Mouse (Mus musculus): ENCODE measurements around the gene Chd2. TPM values are rescaled to one million over a fixed set of nuclear protein-coding genes. Genes with fewer than 3 reads are reported as not detected.

Gene Chd2
- polyA plus RNA-seq, 1 experiment, result 5.8 TPM

DNA sequence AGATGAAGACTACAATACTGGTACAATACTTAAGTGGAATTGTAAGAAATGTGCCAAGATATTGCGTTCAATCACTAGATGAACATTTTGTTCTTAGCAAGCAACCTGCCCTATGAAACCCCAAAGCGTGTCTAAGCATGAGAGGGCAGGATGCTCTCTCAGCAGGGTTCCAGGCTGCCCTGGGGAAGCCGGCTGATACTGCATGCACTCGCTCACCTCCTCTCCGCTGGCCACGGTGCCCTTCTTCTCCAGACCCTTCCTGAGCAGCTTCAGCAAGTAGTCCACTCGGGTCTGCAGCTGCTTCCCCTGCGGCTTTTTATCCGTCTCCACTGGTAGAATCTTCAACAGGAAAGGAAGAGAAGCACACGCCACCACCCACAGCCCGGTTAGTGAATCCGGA is 87.5 kb downstream of the Chd2 start:
- H3ac ChIP-seq (ENCODE audit: control insufficient read depth, insufficient read length, low read depth), result no peak overlapping the region
- peaks cover 95% of the 10 kb centered on the region for H3K36me3 ChIP-seq (ENCODE audit: control insufficient read depth, insufficient read depth)

DNA sequence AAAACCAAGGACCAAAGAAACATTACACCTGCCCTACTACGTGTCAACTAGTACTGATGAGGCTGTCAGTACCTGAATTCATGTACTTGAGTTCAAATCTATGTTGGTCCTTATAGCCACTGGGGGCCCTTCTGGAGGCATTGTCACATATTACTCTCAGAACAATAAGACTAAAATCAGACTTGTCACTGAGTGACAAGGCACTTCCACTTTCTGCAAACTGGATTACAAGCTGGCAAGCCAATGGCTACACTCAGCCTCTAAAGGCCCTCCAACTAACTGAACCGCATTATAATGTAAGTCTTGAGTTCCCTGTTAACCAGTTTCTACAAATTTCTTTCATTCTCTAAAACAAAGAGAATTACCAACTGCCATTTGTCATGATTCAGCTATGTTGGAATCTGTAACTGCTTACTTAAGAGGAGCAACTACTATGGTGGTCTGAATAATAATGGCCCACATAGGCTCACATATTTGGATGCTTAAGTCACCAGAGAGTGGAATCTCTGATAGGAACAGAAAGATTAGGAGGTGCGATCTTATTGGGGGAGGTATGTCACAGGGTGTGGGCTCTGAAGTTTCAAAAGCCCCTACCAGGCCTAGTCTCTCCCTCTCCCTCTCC is 89.3 kb downstream of the Chd2 start:
- Histone ChIP-seq H3K4me3 (ENCODE audit: insufficient read depth, poor library complexity, severe bottlenecking) (no peak overlapping the region), H3K79me3 (ENCODE audit: low read depth) (peaks cover 2% of the 10 kb centered on the region), H3K36me3 (ENCODE audit: control insufficient read depth, insufficient read depth) (peaks cover 95% of the 10 kb centered on the region), H3K27me3 (ENCODE audit: control insufficient read depth, insufficient read depth, insufficient read length) (no peaks in the 10 kb centered on the region), H3ac (ENCODE audit: control insufficient read depth, insufficient read length, low read depth) (no peak overlapping the region), H3K79me2 (ENCODE audit: control insufficient read depth, insufficient read depth) (peaks cover 4% of the 10 kb centered on the region)
- TF ChIP-seq USF1 (IDR thresholded peaks at IDR 0.05; ENCODE audit: low read depth), result no peak
- no peak for TF ChIP-seq MAX (IDR thresholded peaks at IDR 0.05)
- no peak for TF ChIP-seq MYOD1 (IDR thresholded peaks at IDR 0.05; ENCODE audit: control insufficient read depth, insufficient read length, low read depth)
- no peak for TF ChIP-seq FOSL1 (IDR thresholded peaks at IDR 0.05; ENCODE audit: insufficient read depth, low read length, poor library complexity, severe bottlenecking)
- no peak for TF ChIP-seq CTCF (IDR thresholded peaks at IDR 0.05; ENCODE audit: control insufficient read depth, insufficient read depth, insufficient read length)
- TF ChIP-seq MYOG (IDR thresholded peaks at IDR 0.05; ENCODE audit: control insufficient read depth, extremely low read depth, insufficient read length), result no peak
- TF ChIP-seq CEBPB (IDR thresholded peaks at IDR 0.05; ENCODE audit: low read depth), result no peak

More for the DNA sequence above, 87.5 kb downstream of the Chd2 start:
- Histone ChIP-seq H3K27me3 (ENCODE audit: control insufficient read depth, insufficient read depth, insufficient read length) (no peaks in the 10 kb centered on the region), H3K4me3 (ENCODE audit: insufficient read depth, poor library complexity, severe bottlenecking) (no peak overlapping the region), H3K79me3 (ENCODE audit: low read depth) (peaks cover 4% of the 10 kb centered on the region), H3K79me2 (ENCODE audit: control insufficient read depth, insufficient read depth) (peaks cover 21% of the 10 kb centered on the region)
- TF ChIP-seq FOSL1 (IDR thresholded peaks at IDR 0.05; ENCODE audit: insufficient read depth, low read length, poor library complexity, severe bottlenecking) (no peak), CTCF (IDR thresholded peaks at IDR 0.05; ENCODE audit: control insufficient read depth, insufficient read depth, insufficient read length) (no peak), CEBPB (IDR thresholded peaks at IDR 0.05; ENCODE audit: low read depth) (no peak), MAX (IDR thresholded peaks at IDR 0.05) (no peak)

DNA sequence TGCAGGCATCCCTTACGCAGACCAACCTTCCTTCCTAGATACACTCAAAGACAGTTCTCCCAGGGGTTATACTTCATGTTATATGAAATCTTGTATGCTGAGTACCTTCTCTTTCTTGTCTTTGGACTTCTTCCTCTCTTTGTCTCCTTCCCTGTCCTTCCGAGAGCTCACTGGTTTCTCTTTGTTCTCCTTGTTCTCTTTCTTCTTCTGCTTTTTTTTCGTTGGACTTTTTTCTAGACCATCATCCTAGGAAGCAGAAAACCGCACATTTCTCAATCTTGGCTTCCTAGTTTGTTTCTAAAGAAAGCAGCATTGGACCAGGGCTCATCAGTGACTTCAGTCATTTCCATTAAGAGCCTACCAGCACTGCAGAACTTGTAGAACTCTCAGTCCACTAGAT is 90.0 kb downstream of the Chd2 start:
- TF ChIP-seq FOSL1 (IDR thresholded peaks at IDR 0.05; ENCODE audit: insufficient read depth, low read length, poor library complexity, severe bottlenecking), result no peak
- no peak for TF ChIP-seq CTCF (IDR thresholded peaks at IDR 0.05; ENCODE audit: control insufficient read depth, insufficient read depth, insufficient read length)
- TF ChIP-seq CEBPB (IDR thresholded peaks at IDR 0.05; ENCODE audit: low read depth), result no peak
- TF ChIP-seq MYOG (IDR thresholded peaks at IDR 0.05; ENCODE audit: control insufficient read depth, extremely low read depth, insufficient read length), result no peak

GRCm38 (mm10) chr7:73442246-73442645 is 99.4 kb downstream of the Chd2 start:
- Histone ChIP-seq H3K79me2 (ENCODE audit: control insufficient read depth, insufficient read depth) (no peaks in the 10 kb centered on the region), H3K27me3 (ENCODE audit: control insufficient read depth, insufficient read depth, insufficient read length) (no peaks in the 10 kb centered on the region), H3K36me3 (ENCODE audit: control insufficient read depth, insufficient read depth) (peaks cover 89% of the 10 kb centered on the region), H3K4me3 (ENCODE audit: insufficient read depth, poor library complexity, severe bottlenecking) (no peak overlapping the region), H3ac (ENCODE audit: control insufficient read depth, insufficient read length, low read depth) (no peak overlapping the region), H3K79me3 (ENCODE audit: low read depth) (no peaks in the 10 kb centered on the region)
- TF ChIP-seq MYOD1 (IDR thresholded peaks at IDR 0.05; ENCODE audit: control insufficient read depth, insufficient read length, low read depth) (no peak), USF1 (IDR thresholded peaks at IDR 0.05; ENCODE audit: low read depth) (no peak), FOSL1 (IDR thresholded peaks at IDR 0.05; ENCODE audit: insufficient read depth, low read length, poor library complexity, severe bottlenecking) (no peak), MYOG (IDR thresholded peaks at IDR 0.05; ENCODE audit: control insufficient read depth, extremely low read depth, insufficient read length) (no peak), CEBPB (IDR thresholded peaks at IDR 0.05; ENCODE audit: low read depth) (no peak)

More for the DNA sequence above, 90.0 kb downstream of the Chd2 start:
- Histone ChIP-seq H3K4me3 (ENCODE audit: insufficient read depth, poor library complexity, severe bottlenecking) (no peak overlapping the region), H3K36me3 (ENCODE audit: control insufficient read depth, insufficient read depth) (peaks cover 96% of the 10 kb centered on the region), H3ac (ENCODE audit: control insufficient read depth, insufficient read length, low read depth) (no peak overlapping the region), H3K27me3 (ENCODE audit: control insufficient read depth, insufficient read depth, insufficient read length) (no peaks in the 10 kb centered on the region), H3K79me2 (ENCODE audit: control insufficient read depth, insufficient read depth) (no peaks in the 10 kb centered on the region), H3K79me3 (ENCODE audit: low read depth) (peaks cover 2% of the 10 kb centered on the region)

DNA sequence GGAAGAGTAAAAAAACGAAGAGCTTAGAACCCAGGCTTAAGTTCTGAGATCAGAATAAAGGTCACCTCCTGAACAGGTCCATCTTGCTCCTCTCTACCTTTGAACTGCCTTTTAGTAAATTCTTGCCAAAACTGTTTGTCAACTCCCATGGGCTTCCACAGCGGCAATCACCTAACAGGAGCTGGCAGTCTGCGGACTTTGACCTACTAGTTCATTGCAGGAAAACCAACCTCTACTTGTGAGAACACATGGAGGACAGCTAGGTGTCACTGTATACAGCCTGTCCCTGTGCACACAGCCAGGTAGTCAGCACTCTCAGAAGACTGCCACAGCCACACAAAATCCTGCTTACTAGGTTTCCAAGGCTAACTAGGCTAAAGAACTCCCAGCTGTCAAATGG is 99.8 kb downstream of the Chd2 start:
- TF ChIP-seq USF1 (IDR thresholded peaks at IDR 0.05; ENCODE audit: low read depth) (no peak), MYOD1 (IDR thresholded peaks at IDR 0.05; ENCODE audit: control insufficient read depth, insufficient read length, low read depth) (no peak), MYOG (IDR thresholded peaks at IDR 0.05; ENCODE audit: control insufficient read depth, extremely low read depth, insufficient read length) (no peak), CTCF (IDR thresholded peaks at IDR 0.05; ENCODE audit: control insufficient read depth, insufficient read depth, insufficient read length) (no peak), FOSL1 (IDR thresholded peaks at IDR 0.05; ENCODE audit: insufficient read depth, low read length, poor library complexity, severe bottlenecking) (no peak), CEBPB (IDR thresholded peaks at IDR 0.05; ENCODE audit: low read depth) (no peak), MAX (IDR thresholded peaks at IDR 0.05) (no peak)
- no peaks in the 10 kb centered on the region for H3K79me3 ChIP-seq (ENCODE audit: low read depth)

DNA sequence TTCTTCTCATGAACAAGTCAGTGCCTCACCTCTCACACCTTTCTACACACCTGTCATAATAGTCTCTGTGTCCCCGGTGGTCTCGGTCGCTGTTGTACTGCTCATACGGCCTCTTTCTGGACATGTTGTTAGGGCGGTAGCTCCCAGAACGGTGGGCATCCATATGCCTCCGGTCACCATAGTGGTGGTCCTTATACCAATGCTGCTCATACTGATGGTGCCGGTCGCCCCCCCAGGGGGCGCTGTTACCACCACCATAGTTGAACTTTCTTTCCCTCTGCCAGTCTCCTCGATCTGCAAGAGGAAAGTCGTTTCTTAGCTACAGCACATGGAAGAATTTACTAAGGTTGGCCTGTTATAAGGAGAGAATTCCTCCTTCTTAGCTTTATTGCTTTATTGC is 105.9 kb downstream of the Chd2 start:
- no peaks in the 10 kb centered on the region for H3K79me2 ChIP-seq (ENCODE audit: control insufficient read depth, insufficient read depth)
- H3K36me3 ChIP-seq (ENCODE audit: control insufficient read depth, insufficient read depth), result peaks cover 76% of the 10 kb centered on the region
- H3K79me3 ChIP-seq (ENCODE audit: low read depth), result peaks cover 2% of the 10 kb centered on the region
- TF ChIP-seq CTCF (IDR thresholded peaks at IDR 0.05; ENCODE audit: control insufficient read depth, insufficient read depth, insufficient read length) (no peak), MYOG (IDR thresholded peaks at IDR 0.05; ENCODE audit: control insufficient read depth, extremely low read depth, insufficient read length) (no peak), MAX (IDR thresholded peaks at IDR 0.05) (no peak), MYOD1 (IDR thresholded peaks at IDR 0.05; ENCODE audit: control insufficient read depth, insufficient read length, low read depth) (no peak), FOSL1 (IDR thresholded peaks at IDR 0.05; ENCODE audit: insufficient read depth, low read length, poor library complexity, severe bottlenecking) (no peak), CEBPB (IDR thresholded peaks at IDR 0.05; ENCODE audit: low read depth) (no peak)
- no peak overlapping the region for H3K4me3 ChIP-seq (ENCODE audit: insufficient read depth, poor library complexity, severe bottlenecking)
- no peaks in the 10 kb centered on the region for H3K27me3 ChIP-seq (ENCODE audit: control insufficient read depth, insufficient read depth, insufficient read length)
- H3ac ChIP-seq (ENCODE audit: control insufficient read depth, insufficient read length, low read depth), result no peak overlapping the region

More for the DNA sequence above, 99.8 kb downstream of the Chd2 start:
- Histone ChIP-seq H3K79me2 (ENCODE audit: control insufficient read depth, insufficient read depth) (no peaks in the 10 kb centered on the region), H3K4me3 (ENCODE audit: insufficient read depth, poor library complexity, severe bottlenecking) (no peak overlapping the region), H3K36me3 (ENCODE audit: control insufficient read depth, insufficient read depth) (peaks cover 89% of the 10 kb centered on the region), H3ac (ENCODE audit: control insufficient read depth, insufficient read length, low read depth) (no peak overlapping the region), H3K27me3 (ENCODE audit: control insufficient read depth, insufficient read depth, insufficient read length) (no peaks in the 10 kb centered on the region)
